Mouse (Mus musculus) right cerebral cortex, adult 2 months (tissue): ENCODE measurements at regions not wholly inside any gene's neighbourhood (a gene's known extent, or its start where the extent isn't known, plus 50 kb on each side); places are given as distances from the start of the nearest gene placed in this dataset.
"Not testable (repeated sequence)": the region's sequence is repeated elsewhere in the genome, so short reads cannot be mapped to it uniquely, and the experiment has no call there.

ENCODE experiments used
- DNase-seq, 2 experiments: peaks; one replicate each; pipeline ENCODE4 v3.0.0; 2021 to 2022; ENCODE audit warnings: low spot score in 2 of 2

GRCm38 (mm10) chr2:71597956-71598355, 51.4 kb upstream of the Dlx2 start:
- DNase-seq: no peak

DNA sequence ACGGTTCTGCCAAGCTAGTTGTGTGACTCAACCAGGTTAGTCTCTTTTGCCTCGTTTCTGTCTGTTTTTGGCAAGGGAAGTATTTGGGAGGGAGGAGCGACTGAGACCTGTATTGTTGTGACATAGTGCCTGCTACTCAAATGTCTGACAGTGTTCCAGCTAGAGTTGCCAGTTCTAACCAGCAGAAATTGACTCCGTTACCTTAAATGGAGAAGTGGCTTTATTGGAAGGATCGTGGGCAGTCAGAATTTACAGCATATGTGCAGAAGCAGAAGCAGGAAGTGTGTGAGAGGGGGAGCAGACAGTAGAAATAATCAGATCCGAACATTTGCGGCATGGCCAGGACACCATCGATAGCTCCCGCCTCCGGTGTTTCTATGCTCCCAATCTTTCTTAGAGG, 51.8 kb upstream of the Dlx2 start:
- peak; percentile 38 to 57 for DNase-seq

DNA sequence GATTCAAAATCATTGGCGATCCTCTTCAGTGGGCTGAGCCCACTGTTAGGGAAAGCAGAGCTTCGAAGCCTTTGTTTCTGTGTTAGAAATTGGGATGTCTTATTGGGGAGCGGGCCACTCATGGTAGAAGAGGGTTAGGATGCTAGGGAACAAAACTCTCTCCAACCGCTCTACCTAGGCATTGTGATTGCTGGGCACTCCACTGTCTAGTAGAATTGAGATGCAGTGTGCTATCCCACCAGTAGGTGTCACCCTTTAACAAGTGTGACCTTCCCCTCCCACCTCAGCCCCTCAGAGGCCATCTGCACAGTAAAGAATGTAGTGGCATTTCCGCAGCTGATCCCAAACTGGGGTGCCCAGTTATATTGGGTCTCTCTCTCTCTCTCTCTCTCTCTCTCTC, 52.2 kb upstream of the Dlx2 start:
- DNase-seq: peak; percentile 89 to 91

DNA sequence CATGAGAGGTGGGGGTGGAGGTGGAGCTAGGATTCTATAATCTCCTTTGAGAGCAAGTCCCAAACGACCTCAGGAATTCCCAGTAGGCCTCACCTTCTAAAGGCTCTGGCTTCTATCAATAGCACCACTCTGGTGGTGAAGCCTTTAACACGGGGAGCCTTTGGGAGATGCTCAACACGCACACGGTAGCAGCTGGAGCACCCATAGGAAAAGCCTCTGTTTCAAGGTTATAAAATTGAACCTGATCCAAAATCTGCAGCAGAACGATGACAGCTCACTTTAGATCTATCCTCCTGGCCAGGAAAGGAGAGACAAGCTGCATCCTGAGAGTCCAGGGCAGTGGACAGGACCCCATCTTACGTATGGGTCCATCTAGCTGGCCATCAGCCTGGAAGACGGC, 53.7 kb upstream of the Dlx2 start:
- DNase-seq: no peak

- DNase-seq: no peak
Measured at GRCm38 (mm10) chr2:71600999-71601398, 54.4 kb upstream of the Dlx2 start.

GRCm38 (mm10) chr2:71603796-71604195, 57.2 kb upstream of the Dlx2 start:
- not testable (repeated sequence) for DNase-seq

DNA sequence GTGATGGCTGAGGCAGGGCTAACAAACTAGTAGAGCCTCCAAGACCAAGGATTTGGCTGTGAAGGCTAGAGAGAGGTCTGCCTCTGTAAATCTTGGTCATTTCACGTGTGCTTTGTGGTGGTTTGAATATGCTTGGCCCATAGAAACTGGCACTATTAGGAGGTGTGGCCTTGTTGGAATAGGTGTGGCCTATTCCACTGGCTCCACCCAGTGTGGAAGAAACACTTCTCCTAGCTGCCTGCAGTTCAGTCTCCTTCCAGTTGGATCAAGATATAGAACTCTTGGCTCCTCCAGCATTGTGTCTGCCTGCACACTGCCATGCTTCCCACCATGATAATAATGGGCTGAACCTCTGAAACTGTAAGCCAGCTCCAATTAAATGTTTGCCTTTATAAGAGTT, 59.1 kb upstream of the Dlx2 start:
- no peak for DNase-seq

DNA sequence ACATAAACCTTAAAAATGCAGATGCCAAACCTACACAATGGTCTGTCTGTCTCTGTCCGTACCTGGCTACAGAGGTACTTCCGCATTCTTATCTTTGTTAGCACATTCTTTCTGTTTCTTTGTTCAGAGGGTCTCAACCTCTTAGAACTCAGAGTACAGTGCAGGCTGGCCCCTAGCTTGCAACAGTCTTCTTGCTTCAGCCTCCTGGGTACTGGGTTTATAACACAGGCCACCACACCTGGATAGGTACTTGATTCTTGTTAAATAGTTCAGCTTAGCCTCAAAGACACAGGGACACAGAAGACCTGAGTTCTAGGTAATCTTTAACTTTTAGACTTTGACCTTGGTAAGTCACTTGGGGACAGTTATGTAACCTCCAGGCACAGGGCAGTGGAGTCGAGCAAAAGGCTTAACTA, 60.5 kb upstream of the Dlx2 start:
- DNase-seq: no peak

DNA sequence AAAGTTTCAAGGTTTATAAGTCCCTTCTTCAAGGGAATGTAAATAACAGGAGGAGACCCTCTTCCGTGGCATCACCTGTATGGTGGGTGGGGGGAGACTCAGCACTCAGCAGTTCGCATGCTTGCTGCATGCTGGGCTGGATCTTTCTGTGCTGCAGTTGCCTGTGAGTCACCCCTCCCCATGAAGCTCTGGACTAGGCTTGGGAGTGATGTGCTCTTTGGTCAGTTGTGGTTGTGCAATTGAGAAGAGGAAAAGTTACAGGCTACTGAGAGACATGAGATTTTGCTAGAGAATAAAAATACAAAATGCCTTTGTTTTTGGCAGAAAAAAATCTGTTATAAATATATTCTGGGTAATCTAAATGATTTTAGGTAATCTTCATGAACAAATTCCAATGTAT, 66.7 kb upstream of the Dlx2 start:
- no peak for DNase-seq

DNA sequence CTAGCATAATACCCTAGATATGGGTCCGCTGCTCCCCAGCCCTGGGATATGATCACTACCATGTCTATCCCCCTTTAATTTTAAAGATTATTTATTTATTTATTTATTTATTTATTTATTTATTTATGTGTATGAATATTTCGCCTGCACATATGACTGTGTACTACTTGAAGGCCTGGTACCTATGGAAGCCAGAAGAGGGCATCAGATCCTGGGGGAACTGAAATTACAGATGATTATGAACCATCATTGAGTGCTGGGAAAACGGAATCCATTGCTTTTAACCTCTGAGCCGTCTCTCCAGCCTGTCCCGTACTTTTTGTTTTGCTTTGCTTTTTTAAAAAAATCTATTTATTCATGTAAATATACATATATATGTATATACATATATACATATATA, 70.0 kb upstream of the Dlx2 start:
- DNase-seq: no peak

DNA sequence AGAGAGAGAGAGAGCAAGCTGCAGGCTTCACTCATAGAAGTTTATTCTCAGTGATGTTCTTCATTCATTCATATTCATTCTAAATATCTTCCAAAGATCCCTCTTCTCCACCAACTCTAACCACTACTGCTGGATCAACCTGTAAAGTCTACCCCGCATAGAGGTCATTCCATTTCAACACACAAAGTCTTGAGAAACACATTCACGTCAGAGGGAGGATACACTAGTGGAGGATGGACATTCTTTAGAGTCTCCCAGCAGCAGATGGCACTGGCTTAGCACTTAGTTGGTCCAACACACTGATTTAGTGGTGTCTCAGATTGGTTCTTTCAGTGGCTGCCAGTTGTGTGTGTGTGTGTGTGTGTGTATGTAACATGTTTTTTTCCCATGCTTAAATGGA, 74.9 kb upstream of the Dlx2 start:
- DNase-seq: no peak

GRCm38 (mm10) chr2:71622532-71623099, 76.1 kb upstream of the Dlx2 start:
- no peak for DNase-seq

GRCm38 (mm10) chr2:71623134-71623533, 76.6 kb upstream of the Dlx2 start:
- no peak for DNase-seq

- peak; percentile 66 to 73 for DNase-seq
Measured at GRCm38 (mm10) chr2:71625298-71625902, 78.8 kb upstream of the Dlx2 start.

GRCm38 (mm10) chr2:71626404-71626803, 79.8 kb upstream of the Dlx2 start:
- no peak for DNase-seq

DNA sequence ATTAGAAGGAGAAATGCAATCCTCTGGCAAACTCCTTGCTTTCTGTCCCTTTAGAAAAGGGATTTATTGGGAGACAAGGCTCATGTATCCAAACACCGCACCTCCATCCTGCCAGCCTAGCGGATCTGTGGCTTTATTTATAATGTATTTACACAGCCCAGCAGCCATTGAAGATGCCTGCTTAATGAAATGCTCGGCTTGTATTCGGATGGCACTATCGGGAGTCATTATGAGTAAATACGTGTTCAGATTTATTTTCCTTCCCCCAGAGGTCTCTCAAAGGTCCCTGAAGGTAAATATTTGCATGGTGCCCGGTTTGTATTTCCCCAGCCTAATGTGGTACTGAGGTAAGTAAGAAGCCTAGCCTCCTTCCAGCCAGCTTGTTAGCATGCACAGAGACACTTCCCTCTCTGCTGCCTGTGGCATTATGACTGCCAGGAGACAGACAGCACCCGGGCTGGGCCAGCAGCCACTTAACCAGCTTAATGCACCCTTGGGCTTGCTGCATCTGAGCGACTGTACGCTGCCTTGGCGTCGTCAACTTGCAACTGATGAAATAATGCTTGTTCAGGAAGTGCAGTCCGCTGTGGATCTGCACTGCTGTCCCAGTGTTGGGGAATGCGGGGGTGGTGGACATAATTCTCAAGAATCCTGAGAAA, 80.7 kb upstream of the Dlx2 start:
- peak; percentile 37 to 63 for DNase-seq

DNA sequence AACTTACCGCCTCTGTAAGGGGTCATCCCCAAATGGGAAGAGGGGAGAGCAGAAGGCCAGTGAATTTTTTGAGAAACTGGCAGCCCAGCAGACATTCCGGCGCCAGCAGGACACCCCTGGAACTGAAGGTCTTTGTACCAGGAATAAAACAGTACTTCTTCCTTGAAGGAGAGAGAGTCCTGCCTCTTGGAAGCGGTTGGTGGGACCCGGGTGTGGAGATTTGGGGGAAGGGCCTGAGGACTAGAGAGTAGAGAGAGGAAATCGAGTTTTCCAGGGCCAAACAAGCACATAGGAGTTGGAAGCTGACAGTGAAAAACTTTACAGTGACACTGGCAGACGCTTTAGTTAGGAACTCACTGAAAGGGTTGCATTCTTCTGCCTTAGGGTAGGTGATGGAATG, 82.3 kb upstream of the Dlx2 start:
- no peak for DNase-seq

DNA sequence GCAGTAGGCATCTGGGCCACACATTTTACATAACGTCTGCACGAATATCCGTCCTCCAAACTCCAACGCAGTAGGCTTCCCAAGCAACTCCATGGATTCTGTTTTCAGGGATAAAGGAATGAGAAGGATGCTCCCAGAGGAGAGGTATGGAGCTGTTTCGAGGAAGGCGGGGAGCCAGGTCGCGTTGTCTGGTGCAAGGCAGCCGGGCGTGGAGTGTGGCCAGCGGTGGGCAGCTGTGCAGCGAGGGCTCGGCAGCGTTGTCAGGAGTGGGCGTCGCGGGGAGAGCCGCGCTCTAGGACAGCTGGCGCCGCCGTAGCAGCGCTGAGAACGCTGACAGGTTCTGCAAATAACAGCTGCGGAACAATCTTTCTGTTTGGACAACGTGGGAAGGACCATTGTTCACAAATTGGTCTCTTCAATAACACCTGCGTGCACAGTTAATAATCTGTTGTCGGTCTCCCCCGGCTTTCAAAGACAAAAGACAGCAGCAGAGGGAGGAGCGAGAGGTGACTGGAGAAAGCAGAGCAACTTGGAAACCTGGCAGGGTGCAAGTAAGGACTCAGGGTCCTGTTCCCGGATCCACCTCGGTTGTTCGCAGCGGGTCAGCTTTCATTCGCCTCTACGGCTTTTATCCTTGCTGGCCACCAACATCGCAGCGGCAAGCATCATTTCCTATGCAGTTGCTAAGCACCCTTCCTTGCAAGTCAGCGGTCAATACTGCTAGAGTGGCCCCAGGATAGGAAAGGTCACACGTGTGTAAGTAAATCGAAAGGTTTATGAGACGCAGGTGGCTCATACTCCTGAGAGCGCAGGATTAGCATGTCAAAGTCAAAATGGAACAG, 83.0 kb upstream of the Dlx2 start:
- peak; percentile 63 to 72 for DNase-seq

GRCm38 (mm10) chr2:71630143-71630463, 83.5 kb upstream of the Dlx2 start:
- no peak for DNase-seq

- DNase-seq: no peak
Measured at GRCm38 (mm10) chr2:71633471-71633870, 86.9 kb upstream of the Dlx2 start.

- DNase-seq: no peak
Measured at GRCm38 (mm10) chr2:71634471-71634870, 87.9 kb upstream of the Dlx2 start.

GRCm38 (mm10) chr2:71636134-71636533, 89.6 kb upstream of the Dlx2 start:
- no peak for DNase-seq

DNA sequence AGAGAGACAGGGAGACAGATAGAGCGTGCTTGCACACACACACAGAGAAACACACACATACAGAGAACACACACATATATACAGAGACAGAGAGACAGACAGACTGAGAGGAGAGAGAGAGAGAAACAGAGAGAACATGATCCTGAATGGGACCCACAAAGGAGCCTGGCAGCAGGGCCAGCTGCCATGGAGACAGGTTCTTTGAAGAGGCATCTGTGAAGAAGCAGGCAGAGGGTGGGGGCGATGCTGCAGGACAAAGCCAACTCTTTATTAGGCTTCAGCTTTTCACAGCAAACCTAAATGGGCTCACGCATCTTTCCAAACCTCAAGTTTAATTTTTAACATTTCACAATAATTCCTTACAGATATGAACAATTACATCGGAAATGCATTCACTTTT, 90.0 kb upstream of the Dlx2 start:
- DNase-seq: peak in 1 of 2 experiments; percentile 52
